Mouse (Mus musculus): ENCODE measurements around the gene Il27ra.

GRCm38 (mm10) chr8:84090585-84090984 is 48.2 kb upstream of the Il27ra start:
- TF ChIP-seq CTCF (IDR thresholded peaks at IDR 0.05) (no peak), EP300 (IDR thresholded peaks at IDR 0.05) (no peak)
